Mouse (Mus musculus) effector memory CD4-positive, alpha-beta T cell, adult 7 months (primary cell): Measurements from ENCODE around the gene Peg3. TPM values are rescaled to one million over a fixed set of nuclear protein-coding genes. Genes with fewer than 3 reads are reported as not detected.

Source experiments
- polyA plus RNA-seq: library from polyadenylated mRNA; unstranded; fragments of 100-300 nt; shearing (Covaris generic); gene quantifications from one replicate; pipeline ENCODE4 v1.2.1, GENCODE M21; 2017

Peg3 gene
- not detected for polyA plus RNA-seq

DNA sequence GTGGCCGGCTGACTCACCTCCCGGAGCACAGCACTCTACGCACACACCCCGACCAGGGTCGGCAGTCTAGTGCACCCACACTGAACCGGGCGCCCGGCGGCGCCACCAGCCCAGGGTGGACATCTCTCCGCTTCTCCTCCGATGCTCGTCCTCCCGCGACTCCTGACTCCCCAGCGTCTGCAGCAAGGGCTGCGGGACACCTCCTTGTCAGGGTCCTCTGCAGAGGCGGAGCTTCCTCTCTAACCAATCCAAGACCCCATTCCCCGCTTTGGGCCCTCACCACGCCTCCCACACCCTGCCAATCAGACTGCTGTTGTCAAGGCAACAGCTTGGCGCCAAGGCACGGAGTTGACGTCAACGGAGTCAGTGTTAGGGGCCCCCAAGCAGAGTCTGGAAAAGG lies at the start of gene Peg3, which contains the start of gene Usp29:
Peg3 (minus strand) TSS at position 191 of the 400 bp plus-strand sequence.
Usp29 (plus strand) TSS at position 338 of the 400 bp plus-strand sequence.

GRCm38 (mm10) chr7:6696241-6697045 lies 33.8 kb downstream of the Peg3 start, which contains the start of gene Zim1:
Gene Zim1 (minus strand): TSS chr7:6696450.

Other genes starting within 250 kb of the Peg3 start
- not detected for gene Olfr5, start 243.5 kb downstream of the Peg3 start, polyA plus RNA-seq
- gene Olfr1347, start 230.7 kb downstream of the Peg3 start, polyA plus RNA-seq: not detected
- gene Olfr1348, start 221.7 kb downstream of the Peg3 start, polyA plus RNA-seq: not detected
- gene Olfr1349, start 207.5 kb downstream of the Peg3 start, polyA plus RNA-seq: not detected
- gene Olfr1350, start 165.6 kb downstream of the Peg3 start, polyA plus RNA-seq: 0.24 TPM
- not detected for gene Zim1, start 34.0 kb downstream of the Peg3 start, polyA plus RNA-seq
- gene Usp29, start 147 bp upstream of the Peg3 start, polyA plus RNA-seq: 0.33 TPM